Mouse (Mus musculus): ENCODE results near the gene Spata16.
A peak's percentile ranks its signal among the peaks of the same experiment; 100 is the strongest.

Gene Spata16

DNA sequence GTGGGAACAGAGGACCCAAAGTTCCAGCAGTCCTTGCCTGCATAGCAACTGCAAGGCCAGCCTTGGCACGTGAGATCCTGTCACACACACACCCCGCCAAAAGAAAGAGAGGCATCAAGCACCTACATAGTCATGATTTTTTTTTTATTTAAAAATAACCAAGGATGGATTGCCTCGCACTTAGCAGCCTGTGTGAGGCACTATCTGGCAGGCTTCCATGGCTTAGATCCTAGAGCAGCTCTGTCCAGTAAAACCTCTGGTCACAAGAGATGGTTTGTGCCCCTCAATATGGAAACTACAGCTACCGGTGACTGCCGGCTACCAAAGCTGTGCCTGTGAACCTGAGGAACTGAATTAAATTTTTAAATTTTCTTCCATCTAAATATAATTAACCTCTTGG, 195.5 kb downstream of the Spata16 start:
- no peak for DNase-seq (ENCODE audit: low read depth, low spot score)

DNA sequence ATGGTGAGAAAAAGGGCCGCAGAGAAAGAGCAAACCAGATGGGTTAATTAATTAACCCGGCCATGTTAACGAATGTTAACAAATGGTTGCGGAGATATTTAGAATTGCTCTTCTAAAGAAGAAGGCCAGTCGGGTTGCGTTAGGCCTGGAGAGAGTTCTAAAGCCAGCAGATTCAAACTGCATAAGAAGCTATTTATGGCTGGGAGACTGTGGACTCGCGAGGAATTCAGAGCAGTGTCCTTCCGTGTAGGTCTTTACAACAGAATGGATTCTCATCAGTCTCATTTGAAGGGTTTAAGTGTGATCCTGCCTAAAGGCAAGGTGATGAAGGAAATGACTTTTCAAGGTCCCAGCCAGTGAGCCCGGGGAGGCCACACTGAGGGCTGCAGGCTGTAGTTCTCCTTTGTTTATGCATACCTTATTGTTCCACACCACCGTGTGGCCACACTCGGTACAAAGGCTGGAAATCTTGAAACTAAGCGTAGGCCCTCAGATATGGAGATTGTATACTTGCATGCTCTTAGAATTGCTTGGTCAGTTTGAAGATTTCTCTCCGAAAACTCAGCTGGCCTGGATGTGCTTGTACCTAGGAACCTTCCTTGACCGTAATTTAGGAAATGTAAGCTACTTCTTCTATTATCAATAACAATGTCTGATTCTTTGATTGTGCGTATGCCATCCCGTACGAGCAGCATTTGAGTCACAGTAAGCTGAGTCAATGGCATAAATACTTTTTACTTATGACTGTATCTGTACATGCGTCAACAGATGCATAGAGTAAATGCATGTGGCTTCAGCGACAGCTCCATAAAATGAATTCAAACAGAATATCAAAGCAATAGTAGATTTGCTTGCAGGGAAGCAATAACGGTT, 197.0 kb downstream of the Spata16 start:
- peak; percentile 32 for DNase-seq (ENCODE audit: low read depth, low spot score)

DNA sequence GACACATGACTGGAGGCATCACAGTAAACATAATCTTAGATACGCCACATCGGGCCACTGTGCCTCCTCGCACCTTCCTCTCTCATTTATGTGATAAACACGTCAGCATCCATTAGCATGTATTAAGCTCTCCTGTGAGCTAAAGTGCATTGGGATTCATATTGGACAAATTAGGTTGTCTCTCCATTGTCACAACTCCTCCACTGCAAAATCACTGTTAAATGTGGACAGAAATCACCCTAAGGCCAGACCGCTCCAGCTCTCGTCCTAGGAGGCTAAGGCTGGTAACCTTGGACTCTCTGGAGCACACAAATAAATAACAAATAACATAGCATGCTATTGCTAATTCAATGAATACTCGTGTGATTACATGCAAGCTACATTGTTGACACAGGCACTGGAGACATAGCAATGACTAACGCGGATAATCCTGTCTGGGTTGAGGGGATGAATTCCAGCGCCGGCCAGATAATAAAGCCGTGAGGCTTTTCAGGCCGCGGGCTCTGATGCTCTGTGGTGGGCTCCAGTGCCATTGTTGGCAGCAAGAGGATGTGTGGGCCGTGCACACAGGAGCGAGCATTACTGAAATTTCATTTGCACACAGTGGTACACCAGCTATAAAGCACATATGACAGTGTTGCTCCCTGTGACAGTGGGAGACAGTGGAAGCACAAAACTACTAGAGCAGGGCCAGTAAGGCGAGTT, 197.8 kb downstream of the Spata16 start:
- no peak for DNase-seq (ENCODE audit: low read depth, low spot score)

DNA sequence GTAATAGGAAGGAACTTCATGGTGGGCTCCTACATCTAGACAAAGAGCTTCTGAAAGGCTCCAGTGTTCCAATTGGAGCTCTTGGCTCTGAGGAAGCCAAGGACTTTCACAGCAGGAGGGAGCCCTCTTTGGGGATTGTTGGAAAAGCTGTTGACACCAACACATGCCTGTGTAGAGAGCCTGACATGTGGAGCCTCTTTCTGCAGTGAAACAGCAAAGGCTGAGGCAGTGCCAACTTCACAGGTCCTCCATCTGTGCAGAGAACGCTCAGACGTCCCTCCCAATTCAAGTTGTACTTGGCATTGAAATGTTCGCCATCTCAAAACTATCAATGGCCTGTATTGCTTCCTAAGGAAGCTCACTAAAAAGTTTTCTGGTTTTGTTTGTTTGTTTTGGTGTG, 207.6 kb downstream of the Spata16 start:
- no peak for DNase-seq (ENCODE audit: low read depth, low spot score)

DNA sequence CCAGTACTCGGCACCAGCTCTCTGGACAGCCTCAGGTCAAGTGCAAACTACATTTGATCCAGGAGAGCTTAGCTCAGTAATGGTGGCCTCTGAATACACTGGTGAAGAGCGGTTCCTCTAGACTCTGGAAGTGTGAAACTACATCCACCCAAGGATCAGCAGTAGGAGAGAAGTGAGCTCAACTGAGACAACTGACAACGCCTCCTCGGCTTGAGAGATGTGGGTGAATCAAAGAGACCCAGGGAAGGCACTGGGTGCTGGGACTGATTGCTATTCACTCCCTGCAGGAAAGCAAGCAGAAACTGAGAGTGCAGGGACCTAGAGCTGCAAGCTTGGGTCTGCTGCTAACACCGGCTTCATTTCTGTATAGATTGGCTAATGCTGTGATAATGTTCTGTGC, 210.5 kb downstream of the Spata16 start:
- DNase-seq (ENCODE audit: low read depth, low spot score): no peak

DNA sequence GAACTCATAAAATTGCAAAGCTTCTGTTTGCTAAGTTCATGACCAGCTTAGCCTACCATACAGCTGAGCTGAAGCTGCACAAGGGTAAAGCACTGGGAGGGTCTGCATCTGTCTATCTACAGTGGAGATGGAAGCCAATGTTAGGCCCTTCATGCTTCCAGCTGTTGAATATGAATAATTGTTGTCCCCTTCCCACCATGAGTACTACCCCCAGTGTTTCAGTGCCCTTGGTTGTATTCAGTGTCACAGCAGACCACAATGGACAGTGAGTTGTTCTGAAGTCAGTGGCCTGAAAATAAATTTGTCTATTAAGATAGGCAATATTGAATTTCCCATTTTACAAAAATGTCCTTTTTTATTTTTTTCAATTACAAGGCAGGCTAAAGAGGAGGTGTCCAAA, 212.8 kb downstream of the Spata16 start:
- no peak for DNase-seq (ENCODE audit: low read depth, low spot score)

DNA sequence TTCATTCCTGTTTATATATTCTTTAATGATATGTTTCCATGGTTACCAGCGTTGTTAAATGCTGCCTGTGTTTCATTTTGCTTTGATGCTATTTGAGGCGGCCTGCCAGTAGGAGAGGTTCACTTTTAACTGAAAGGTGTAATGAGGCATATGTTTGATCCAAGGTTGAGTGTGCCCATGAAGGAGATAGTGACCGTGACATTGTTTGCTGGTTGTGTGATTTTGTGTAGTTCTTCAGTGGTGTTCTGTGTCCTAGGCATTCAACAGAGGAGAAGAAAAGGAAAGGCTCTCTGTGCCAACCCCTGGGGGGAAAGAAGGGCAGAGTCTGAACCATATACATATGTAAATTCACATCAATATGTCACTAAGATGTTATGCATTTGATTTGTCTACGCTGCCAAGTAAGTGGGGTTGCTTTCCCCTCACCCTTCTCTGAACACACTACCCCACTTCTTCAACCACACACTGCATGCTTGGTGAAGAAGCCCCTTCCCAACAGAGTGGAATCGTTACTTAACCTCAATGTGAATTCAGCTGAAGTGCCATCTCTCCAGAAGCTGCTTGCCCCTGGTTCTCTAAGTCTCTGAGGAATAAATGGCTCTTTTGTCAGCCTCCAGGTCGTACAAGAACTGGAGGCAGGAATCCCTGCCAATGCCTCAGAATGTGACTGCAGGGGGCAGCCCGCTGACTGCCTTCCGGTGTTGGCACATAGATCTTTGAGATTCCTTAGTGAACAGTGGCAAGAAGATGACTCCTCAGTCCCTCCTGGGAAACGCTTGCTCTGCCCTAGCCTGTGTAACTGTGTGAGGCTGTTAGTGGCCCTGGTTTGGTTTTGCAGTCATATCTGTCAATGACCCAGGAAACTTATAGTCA, 213.5 kb downstream of the Spata16 start:
- DNase-seq (ENCODE audit: low read depth, low spot score): no peak

DNA sequence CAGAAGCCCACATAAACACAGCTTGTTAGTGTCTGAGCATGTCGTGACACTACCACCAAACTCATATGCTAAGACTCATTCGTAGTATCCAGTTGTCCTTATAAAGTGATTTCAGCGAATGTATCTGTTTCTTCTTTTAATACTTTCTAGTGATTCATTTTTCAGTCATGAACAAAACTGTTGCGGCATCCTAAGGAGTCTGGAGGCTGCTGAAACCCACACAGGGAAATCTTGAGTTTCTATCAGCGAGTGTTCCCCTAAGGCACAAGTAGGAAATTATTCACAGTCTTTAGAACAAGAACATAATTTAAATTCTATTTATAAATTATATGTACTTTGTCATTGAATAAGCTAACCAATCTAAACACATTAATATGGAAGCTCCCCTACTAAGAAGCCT, 216.1 kb downstream of the Spata16 start:
- no peak for DNase-seq (ENCODE audit: low read depth, low spot score)

DNA sequence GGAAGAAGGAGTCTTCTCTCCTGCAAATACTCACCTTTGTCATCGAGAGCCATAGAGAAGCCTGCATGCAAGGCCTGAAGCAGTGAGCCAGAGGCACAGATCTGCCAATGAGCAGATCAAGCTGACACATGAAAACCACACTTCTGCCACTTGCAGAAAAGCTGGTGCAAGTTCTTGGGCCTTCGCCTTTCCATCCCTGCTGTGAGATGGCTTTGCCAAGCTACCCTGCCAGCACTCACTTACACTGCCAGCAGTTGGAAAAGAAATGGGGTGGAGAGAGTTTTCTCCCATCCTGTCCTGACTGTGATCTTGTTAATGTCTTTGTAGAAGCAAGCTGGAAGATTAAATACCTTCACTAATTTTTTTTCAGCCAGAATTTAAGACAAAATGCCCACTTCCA, 237.3 kb downstream of the Spata16 start:
- no peak for DNase-seq (ENCODE audit: low read depth, low spot score)

DNA sequence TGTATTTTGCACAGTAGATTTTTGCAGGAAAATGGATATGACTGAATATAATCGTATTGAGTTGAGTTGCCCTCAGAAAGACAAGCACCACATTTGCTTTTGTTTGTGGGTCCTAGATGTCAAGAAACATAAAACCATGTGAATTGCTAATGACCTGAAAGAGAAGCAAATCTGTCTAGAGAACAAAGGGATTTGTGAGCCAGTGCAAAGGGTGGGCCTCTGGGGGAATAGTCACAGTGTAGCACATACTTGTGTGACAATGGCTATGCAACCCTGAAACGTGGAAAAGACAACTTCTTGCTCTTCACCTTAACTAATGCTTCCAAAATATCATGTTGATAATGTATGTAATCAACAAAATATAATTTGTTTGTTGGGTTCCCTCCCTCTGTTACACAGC, 239.9 kb downstream of the Spata16 start:
- no peak for DNase-seq (ENCODE audit: low read depth, low spot score)

DNA sequence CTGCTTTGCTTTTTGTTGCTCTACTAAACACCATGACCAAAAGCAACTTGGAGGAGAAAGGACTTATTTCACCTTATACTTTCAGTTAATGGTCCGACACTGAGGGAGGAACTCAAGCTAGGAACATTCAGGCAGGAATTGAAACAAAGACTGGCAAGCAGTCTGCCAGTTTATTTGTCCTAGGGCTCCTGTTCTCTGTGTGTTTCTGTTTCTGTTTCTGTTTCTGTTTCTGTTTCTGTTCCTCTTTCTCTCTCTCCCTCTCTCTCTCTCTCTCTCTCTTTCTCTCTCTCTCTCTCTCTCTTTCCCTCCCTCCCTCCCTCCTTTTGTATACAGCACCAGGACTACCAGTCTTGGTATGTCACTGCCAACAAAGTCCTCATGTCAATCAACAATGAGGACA, 279.2 kb downstream of the Spata16 start:
- no peak for DNase-seq (ENCODE audit: low read depth, low spot score)

DNA sequence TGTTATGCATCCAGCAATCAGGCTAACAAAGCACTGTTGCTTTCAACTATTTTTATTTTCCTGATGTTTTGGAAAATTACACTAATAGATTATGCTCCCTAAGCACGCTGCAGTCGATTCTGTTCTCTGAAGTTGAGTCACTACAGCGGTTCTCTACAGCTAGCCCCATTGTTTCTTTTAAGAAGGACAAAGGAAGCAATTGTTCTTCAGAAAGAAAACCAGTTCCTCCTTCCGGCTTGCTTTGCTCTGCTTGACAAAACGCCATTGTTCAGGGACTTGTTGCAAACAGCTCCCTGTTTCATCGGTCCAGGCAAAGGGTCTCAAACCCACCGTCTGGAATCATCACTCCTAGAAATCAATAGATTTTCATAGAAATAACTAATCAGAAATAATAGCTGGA, 283.6 kb downstream of the Spata16 start:
- peak; percentile 6 for DNase-seq (ENCODE audit: low read depth, low spot score)

DNA sequence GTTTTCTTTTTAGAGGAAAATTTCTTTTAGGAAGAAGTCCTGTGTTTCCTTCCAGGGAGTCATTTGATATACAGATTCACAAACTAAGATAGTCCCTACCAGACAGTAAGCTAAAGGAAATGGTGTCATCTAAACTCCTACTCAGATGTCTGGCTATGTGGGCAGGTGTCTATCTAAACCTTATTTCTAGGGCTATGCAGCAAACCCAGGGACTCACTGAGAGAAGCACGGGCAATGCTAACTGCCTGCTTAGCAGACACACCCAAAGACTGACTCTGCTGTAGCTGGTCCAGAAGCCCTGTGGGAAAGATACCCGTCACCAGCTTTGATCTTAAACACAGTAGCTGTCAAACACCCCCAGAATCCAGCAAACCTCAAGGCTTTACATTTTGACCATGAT, 284.2 kb downstream of the Spata16 start:
- no peak for DNase-seq (ENCODE audit: low read depth, low spot score)

DNA sequence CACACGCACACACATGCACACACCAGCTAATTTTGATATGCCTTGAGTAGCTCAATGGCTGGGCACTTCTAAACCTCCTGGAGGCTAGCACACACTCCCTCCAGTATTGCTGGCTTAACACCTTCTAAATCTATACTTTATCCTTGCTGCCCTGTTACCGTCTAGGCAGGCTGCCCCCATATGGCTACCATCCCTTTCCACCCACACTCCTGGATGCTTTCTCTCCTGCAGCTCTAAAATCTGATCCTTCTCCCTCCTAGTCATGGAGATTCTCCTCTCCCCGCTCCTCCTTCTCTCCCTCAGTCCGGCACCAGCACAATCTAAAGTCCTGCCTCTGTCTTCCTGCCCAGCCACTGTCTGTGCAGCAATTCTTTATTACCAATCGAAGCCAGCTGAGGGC, 286.0 kb downstream of the Spata16 start:
- DNase-seq (ENCODE audit: low read depth, low spot score): no peak

DNA sequence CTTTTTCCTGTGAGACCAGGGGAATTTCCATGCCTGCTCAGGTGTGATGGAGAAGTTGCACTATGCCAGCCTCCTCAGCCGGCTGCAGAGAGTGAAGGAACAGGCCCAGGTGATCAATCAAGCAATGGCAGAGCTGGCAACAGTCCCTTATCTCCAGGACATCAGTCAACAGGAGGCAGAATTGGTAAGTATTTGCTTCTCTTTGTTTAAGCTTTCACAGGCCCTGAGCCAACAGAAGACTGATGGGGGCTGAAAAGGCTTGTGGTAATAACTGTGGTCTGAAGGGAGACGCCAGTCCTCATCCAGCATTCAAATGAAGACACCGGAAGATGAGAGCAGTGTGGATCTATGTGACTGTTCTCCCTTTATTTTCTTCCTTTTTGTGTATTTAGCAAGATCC, 286.8 kb downstream of the Spata16 start:
- no peak for DNase-seq (ENCODE audit: low read depth, low spot score)

DNA sequence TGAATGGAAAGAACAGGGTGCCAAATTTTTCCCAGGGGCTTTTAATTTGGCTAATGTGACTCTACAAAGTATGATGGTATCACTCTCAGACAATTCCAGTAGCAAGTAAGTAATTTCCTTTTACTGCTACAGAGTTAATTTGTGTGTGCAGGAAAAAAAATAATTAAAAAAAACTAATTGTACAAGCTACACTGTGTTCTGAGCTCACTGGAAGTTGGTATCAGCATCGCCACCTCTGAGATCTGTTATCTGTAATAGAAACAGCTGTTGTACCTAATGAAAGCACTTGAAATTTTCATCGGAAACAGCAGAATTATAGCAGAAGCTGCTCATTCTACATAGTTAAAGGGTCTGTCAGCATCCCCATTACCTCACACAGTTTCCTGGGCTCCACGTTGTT, 295.7 kb downstream of the Spata16 start:
- no peak for DNase-seq (ENCODE audit: low read depth, low spot score)

DNA sequence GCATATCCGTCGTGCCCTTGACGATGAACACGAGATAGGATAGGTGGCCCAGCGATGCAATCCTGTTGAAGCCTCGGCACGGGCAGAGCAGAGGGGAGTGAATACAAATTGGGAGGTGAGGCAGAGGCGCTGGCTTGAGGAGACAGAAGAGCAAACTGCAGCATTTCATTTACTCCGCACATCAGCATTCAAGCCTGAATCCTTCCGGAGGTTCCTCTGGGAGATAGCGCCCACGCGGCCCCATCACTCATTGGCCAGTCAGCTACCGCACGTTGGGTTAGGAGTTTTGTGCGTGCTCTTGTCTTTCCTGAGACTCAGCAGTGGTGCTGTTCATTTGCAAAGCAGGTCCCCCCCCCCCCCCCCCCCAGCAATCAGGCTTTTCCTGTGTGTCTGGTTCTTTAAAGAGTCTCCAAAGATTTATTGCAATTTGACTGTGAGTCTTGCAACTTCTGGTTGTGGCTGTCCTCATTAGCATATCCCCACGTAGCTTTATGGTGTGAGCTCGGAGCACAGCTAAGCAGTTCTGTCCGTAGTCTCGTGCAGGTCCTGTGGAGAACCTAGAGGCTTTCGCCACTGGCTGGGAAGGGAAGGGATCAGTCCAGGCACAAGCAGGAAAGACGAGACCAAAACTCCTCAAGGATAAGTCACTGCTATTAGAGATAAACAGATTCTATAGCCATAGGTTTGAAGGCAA, 299.6 kb downstream of the Spata16 start:
- peak; percentile 21 for DNase-seq (ENCODE audit: low read depth, low spot score)

DNA sequence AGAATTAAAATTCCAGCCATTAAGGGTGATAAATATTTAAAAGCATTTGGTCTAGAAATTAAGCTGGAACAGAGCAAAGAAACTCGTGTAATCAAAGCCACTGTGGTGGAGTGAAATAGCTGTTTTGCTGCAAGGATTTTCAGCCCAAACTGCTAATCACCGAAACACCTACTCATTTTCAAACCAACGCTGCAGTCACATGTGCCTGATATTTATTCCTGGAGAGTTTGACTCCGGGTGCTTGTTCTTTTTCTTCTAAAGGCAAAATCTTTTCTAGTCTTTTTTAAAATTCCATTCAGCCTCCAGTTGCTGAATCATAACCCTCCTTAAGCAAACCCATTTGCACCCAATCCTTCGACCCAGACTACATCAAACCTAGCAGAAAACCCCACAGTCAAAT, 329.4 kb downstream of the Spata16 start:
- no peak for DNase-seq (ENCODE audit: low read depth, low spot score)

DNA sequence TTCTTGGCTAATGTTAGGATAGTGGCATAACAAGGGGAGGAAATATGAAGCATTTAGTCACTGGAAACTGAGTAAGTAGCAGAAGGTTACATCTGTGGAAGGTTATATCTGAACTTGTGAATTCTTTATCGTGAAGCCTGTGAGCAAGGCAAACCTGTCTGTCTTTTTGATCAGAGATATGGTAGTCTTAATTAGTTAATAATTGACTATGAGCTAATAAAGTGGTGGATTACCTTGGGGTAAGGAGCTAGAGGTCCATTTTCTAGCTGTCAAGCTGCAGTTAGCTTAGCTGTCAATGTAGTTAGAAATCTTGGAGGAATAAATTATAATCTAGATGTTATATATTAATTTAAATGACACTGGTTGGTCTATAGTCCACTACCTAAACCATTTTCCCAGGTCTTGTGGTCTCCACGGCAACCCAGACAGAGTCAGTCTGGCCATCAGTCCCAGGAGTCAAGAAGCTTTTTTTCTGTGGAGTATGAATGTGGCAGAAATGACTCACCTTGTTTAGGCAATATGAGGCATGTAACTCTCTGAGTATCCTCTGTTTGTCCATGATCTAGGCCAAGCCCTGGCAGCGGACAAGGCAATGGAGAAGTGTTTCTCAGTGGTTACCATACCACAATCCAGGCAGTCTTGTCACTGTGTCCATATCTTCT, 331.6 kb downstream of the Spata16 start:
- no peak for DNase-seq (ENCODE audit: low read depth, low spot score)

DNA sequence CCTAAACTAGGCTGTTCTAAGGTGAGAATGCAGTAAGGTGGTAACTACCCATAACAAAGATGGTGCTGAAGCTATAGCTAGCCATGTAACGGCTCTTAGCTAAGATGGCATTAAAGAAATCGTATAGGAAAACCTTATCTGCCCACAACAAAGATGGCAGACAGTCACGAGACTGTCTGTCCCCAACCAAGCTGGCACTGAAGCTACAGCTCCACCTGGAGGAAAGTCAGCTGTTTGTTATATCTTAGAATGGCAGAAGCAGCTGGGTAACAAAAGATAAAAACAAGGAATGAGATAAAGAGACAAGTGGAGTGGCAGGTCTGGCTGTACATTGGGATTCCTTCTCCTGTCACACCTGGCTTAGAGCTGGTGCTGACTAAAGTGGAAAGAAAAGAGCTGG, 333.1 kb downstream of the Spata16 start:
- no peak for DNase-seq (ENCODE audit: low read depth, low spot score)

DNA sequence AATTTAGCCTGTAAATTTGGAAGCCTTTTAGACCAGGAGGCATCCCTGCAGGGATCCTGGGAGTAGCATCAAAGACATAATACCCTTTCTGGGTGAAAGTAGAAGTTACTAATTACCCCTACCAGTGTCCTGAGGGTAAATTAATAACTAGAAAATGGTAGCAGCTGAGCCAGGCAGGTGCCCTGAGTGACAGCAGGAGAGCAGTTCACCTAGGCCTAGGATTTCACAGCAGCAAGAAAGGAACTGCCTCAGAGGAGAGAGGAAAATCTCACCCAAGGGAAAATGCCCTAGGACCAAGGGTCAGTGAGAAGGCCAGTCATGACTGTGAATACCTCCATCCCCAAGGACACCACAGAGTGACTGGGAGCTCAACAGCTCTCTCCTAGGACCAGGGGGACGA, 333.9 kb downstream of the Spata16 start:
- DNase-seq (ENCODE audit: low read depth, low spot score): no peak
